Mouse (Mus musculus): Measurements from ENCODE around the gene Gm6583.

DNA sequence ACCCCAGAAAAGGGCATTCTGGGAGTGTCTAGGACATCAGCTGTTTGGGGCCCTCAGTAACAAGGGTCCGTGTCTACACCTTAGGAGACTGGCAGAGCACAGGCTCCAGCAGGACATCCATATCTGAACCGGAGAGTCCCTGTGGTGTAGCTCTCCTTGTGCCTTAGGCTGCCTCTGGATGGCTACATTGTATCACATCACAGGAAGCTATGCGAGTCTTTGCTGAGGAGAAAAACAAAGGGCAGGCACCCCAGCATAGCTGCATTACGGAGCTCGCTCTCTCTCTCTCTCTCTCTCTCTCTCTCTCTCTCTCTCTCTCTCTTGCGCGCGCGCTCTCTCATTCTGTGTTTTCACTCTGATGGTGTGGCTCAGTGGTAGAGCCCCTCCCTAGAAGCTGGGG is 26.2 kb upstream of the Gm6583 start:
- TF ChIP-seq CTCF (IDR thresholded peaks at IDR 0.05; ENCODE audit: borderline replicate concordance, insufficient read depth, low read length): no peak
- no peak for TF ChIP-seq POLR2A (IDR thresholded peaks at IDR 0.05; ENCODE audit: low read depth, low read length)

Measured in embryonic fibroblast, embryonic 13.5 days (primary cell).